Mouse (Mus musculus) intestine, postnatal 0 days (tissue): Measurements from ENCODE around the gene Ldhc. TPM values are rescaled to one million over a fixed set of nuclear protein-coding genes. Genes with fewer than 3 reads are reported as not detected.
"Not testable (repeated sequence)": the region's sequence is repeated elsewhere in the genome, so short reads cannot be mapped to it uniquely, and the experiment has no call there.

Experiments
- ATAC-seq: fragments of 200-750 bp; cut with Nextera tagmentation; 2 replicates; pipeline ENCODE4 v1.8.0; 2017; ENCODE audit warnings: mild to moderate bottlenecking, moderate TSS enrichment, moderate library complexity
- H3K27ac ChIP-seq: fragments of 300-500 bp; sonication (generic); 2 replicates; pipeline ENCODE4 v1.5.1; 2014; ENCODE audit warnings: mild to moderate bottlenecking, low read depth, low read length, moderate library complexity
- H3K27me3 ChIP-seq: fragments of 300-500 bp; sonication (generic); replicated peaks from 2 replicates; pipeline ENCODE4 v1.6.1; 2014; ENCODE audit warnings: low read length, mixed read lengths; ENCODE audit not compliant: control insufficient read depth, insufficient read depth
- H3K36me3 ChIP-seq: fragments of 300-500 bp; sonication (generic); 2 replicates; pipeline ENCODE4 v1.6.1; 2014; ENCODE audit warnings: mild to moderate bottlenecking, moderate library complexity; ENCODE audit not compliant: control insufficient read depth, insufficient read depth
- H3K4me1 ChIP-seq: fragments of 300-500 bp; sonication (generic); replicated peaks from 2 replicates; pipeline ENCODE4 v1.6.1; 2014; ENCODE audit warnings: antibody characterized with exemption, low read length, mixed read lengths; ENCODE audit not compliant: control insufficient read depth, insufficient read depth
- H3K4me2 ChIP-seq: fragments of 300-500 bp; sonication (generic); replicated peaks from 2 replicates; pipeline ENCODE4 v1.6.1; 2014; ENCODE audit warnings: low read depth, mild to moderate bottlenecking, moderate library complexity
- H3K4me3 ChIP-seq: fragments of 300-500 bp; sonication (generic); 2 replicates; pipeline ENCODE4 v1.5.1; 2014; ENCODE audit warnings: low read depth, low read length
- H3K9ac ChIP-seq: fragments of 300-500 bp; sonication (generic); 2 replicates; pipeline ENCODE4 v1.6.1; 2014; ENCODE audit warnings: mild to moderate bottlenecking, low read depth, low read length
- H3K9me3 ChIP-seq: fragments of 300-500 bp; sonication (generic); 2 replicates; pipeline ENCODE4 v1.6.1; 2016; ENCODE audit warnings: mixed run types; ENCODE audit not compliant: control insufficient read depth
- CTCF ChIP-seq: sonication (generic); IDR thresholded peaks from 2 replicates; pipeline ENCODE4 v1.5.1; 2016; ENCODE audit warnings: low read depth, mild to moderate bottlenecking, control low read depth, antibody characterized with exemption, moderate library complexity
- WGBS: fragments of 180-500 bp; shearing (Covaris S2); extraction: QIAGEN DNeasy Blood & Tissue Kit; methylation state at CpG from one replicate; pipeline ENCODE4 v1.1.7; 2014; 5-methylcytosine and 5-hydroxymethylcytosine counted together
- polyA plus RNA-seq: library from polyadenylated mRNA; unstranded; fragments of >200 nt; fragmentation: Nextera tagmentation; extraction: Ambion mirVana; gene quantifications from 2 replicates; pipeline ENCODE4 v1.2.1, GENCODE M21; 2015

The Ldhc gene
- polyA plus RNA-seq, 1 experiment from 2014 or later: not detected

DNA sequence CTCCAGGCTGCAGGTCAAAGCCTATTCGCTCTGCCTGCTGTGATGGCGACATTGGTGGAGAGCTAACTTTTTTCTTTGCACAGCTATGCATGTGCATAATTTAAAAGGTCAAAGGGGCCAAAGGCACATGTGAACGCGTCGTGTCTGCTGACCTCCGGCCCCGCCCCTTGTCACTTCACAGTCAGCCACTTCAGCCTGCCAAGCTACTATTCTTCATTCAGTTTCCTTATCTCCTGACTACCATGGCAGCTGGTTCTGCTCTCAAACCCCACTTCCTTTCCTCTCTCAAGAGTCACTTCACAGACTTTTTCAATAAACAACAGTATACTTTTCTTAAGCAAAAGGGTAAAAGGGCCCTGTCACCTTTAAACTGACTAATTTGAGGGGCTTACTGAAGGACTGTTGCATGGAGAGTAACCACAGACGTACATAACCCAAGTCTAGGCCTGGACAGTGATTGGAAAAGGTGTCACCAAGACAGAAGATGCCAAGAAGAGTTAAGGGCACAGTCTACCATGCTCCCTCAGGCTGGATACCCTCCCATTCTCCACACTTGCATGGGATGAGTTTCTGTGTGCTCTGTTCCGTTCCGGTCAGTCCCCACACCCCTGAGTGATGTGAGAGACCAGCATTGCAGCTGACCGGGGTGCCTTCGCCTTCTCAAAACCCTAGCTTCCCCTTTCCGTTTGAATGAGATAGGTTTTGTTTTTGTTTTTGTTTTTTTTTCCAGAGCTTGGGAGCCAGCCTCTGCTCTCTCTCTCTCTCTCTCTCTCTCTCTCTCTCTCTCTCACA lies 30.0 kb upstream of the Ldhc start:
- WGBS: 43% methylated on average over 13 of the region's 13 CpGs
- Histone ChIP-seq H3K4me3 (no peak overlapping the region), H3K27me3 (no peaks in the 10 kb centered on the region), H3K4me1 (peaks cover 14% of the 10 kb centered on the region; the same call in 1 of the 2 replicates), H3K9ac (no peak overlapping the region), H3K27ac (peak overlapping the region; percentile 82), H3K4me2 (no peak overlapping the region), H3K9me3 (no peaks in the 10 kb centered on the region), H3K36me3 (no peaks in the 10 kb centered on the region)
- TF ChIP-seq CTCF: no peak
- ATAC-seq: peak; percentile 25

DNA sequence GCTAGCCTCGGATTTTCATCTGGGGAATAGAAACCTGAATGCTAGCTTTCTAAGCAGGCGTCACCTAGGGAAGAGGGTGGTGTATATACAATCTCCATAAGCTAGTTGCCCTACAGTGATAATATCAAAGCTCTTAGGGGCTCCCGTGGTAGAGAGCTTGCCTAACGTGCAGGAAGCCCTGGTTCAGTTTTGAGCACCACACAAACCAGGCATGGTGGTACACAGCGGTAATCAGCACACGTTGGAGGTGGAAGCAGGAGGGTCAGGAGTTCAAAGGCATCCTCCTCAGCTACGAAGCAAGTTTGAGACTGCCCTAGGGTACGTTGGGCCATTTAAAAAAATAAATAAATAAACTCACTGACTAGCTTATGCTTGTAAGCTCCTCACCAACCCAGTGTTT lies 29.3 kb upstream of the Ldhc start:
- Histone ChIP-seq H3K4me1 (peaks cover 14% of the 10 kb centered on the region; the same call in 1 of the 2 replicates), H3K27me3 (no peaks in the 10 kb centered on the region), H3K9me3 (no peaks in the 10 kb centered on the region), H3K36me3 (no peaks in the 10 kb centered on the region), H3K9ac (no peak overlapping the region), H3K27ac (peak overlapping the region; percentile 82; the same call in 1 of the 2 replicates), H3K4me2 (no peak overlapping the region), H3K4me3 (no peak overlapping the region)
- 76% methylated on average over 8 of the region's 8 CpGs for WGBS
- ATAC-seq: no peak
- no peak for TF ChIP-seq CTCF

DNA sequence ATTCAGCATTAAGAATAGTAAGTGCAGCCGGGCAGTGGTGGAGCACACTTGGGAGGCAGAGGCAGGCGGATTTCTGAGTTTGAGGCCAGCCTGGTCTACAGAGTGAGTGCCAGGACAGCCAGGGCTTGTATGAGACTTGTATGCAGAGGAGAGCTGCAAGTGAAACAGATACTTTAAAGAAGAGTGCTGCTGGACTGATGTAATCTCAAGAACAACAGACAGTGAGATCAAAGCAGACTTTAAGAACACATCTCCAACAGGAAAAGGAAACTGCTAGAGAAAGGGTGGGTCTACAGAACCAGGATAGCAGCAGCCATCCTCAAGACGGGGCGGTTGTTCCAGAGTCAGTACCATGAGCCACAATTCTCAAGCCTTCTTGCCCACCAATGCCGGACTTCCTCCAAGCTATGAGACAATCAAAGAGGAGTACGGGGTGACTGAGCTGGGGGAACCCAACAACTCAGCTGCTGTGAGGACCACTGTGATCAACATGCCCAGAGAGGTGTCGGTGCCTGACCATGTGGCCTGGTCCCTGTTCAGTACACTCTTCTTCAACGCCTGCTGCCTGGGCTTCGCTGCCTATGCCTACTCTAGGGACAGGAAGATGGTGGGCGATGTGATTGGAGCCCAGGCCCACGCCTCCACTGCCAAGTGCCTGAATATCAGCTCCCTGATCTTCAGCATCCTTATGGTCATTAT lies 28.7 kb upstream of the Ldhc start:
- H3K36me3 ChIP-seq, ATAC-seq, H3K9ac ChIP-seq, H3K9me3 ChIP-seq, H3K27me3 ChIP-seq, H3K4me3 ChIP-seq, H3K4me2 ChIP-seq: not testable (repeated sequence)
- 94% methylated on average over 11 of the region's 11 CpGs for WGBS
- peaks cover 11% of the 10 kb centered on the region; the same call in 1 of the 2 replicates for H3K4me1 ChIP-seq
- peak overlapping the region; percentile 28; the same call in 1 of the 2 replicates for H3K27ac ChIP-seq

DNA sequence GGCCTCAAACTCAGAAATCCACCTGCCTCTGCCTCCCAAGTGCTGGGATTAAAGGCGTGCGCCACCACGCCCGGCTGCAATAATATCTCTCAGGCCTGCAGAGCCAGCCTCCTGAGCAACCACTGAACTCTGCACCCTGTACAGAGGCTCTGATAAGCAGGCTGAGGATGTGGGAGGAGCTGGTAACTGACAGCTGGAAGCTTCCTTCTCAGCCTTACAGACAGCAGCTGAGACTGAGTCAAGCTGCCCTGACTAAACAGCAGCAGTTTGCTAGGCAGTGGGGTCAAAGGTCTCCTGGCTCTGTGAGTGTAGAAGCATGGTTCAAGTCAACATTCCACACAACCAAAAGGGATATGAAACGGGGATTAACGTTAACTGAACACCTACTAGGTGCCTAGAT lies 27.7 kb upstream of the Ldhc start:
- no peak overlapping the region for H3K4me3 ChIP-seq
- WGBS: 14% methylated on average over 6 of the region's 6 CpGs
- no peaks in the 10 kb centered on the region for H3K9me3 ChIP-seq
- no peak for TF ChIP-seq CTCF
- peaks cover 5% of the 10 kb centered on the region; the same call in 1 of the 2 replicates for H3K4me1 ChIP-seq
- ATAC-seq: peak; percentile 96
- H3K9ac ChIP-seq: no peak overlapping the region
- H3K4me2 ChIP-seq: no peak overlapping the region
- H3K27ac ChIP-seq: peak overlapping the region; percentile 89
- H3K36me3 ChIP-seq: no peaks in the 10 kb centered on the region
- no peaks in the 10 kb centered on the region for H3K27me3 ChIP-seq

DNA sequence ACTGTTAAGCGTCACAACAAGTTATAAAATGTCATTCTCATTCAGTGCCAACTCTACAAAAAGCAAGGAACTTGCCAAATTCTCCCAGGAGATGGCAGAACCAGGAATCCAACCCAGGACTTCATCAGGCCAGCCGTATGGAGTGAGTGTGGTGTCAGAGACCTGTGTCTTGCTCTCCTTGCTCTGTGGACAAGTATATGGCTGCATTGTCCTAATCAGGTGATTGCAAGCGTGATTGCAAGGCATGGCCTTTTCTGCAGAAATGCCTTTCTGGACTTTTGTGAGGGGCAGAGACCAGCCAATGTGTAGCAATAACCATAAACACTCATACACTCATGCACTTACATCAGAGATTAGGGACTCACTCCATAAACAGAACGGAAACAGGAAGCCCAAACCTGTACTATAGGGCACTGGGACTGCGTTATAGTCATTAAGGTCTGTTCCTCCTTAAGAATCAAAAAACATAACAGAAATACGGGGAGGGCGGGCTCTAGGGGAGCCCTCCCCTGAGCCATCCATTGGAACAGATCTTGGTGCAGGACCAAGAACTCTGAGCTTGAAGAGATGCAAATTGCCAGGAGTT lies 27.2 kb upstream of the Ldhc start:
- Histone ChIP-seq H3K36me3 (no peaks in the 10 kb centered on the region), H3K27ac (peak overlapping the region; percentile 89), H3K4me2 (no peak overlapping the region), H3K9ac (no peak overlapping the region), H3K4me1 (peaks cover 5% of the 10 kb centered on the region; the same call in 1 of the 2 replicates), H3K9me3 (no peaks in the 10 kb centered on the region), H3K4me3 (no peak overlapping the region), H3K27me3 (no peaks in the 10 kb centered on the region)
- 47% methylated on average over 7 of the region's 7 CpGs for WGBS
- TF ChIP-seq CTCF: 0 out of 2 replicates have a peak, but pooled peaks have one; percentile 4
- ATAC-seq: peak; percentile 71

DNA sequence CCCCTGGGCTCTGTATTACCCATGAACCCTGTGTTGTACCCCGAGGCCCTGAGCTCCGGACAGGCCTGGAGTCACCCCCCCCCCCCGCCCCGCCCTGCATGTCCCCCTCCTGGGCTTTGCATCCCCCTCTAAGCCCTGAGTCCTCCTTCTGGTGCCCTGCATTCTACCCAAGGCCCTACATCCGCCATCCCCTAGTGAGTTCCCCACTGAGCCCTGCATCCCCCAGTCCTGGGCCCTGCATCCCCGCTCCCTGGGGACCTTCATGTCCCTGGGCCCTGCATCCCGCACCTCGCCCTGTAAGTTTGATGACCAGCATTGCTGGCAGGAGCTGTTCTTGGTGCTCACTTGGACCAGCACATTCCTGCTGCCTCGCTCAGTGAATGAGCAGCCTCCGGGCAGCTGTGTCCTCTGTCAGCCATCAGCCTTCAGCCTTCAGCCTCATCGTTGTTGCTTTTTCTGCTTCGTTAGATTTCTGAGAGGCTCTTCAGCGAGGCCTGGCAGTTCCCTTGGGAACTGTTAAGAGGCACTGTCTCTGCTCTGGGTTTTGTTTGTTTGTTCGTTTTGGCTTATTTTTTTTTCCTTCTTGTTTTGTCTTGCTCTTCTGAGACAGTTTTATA lies 25.9 kb upstream of the Ldhc start:
- Histone ChIP-seq H3K4me1 (peaks cover 14% of the 10 kb centered on the region; the same call in 1 of the 2 replicates), H3K9ac (no peak overlapping the region), H3K27ac (peak overlapping the region; percentile 46), H3K9me3 (no peaks in the 10 kb centered on the region), H3K27me3 (no peaks in the 10 kb centered on the region), H3K4me2 (no peak overlapping the region), H3K4me3 (no peak overlapping the region), H3K36me3 (no peaks in the 10 kb centered on the region)
- ATAC-seq: no peak
- no peak for TF ChIP-seq CTCF
- WGBS: 63% methylated on average over 14 of the region's 14 CpGs
